Mouse (Mus musculus): ENCODE data around the gene Fndc3b.

Gene Fndc3b

DNA sequence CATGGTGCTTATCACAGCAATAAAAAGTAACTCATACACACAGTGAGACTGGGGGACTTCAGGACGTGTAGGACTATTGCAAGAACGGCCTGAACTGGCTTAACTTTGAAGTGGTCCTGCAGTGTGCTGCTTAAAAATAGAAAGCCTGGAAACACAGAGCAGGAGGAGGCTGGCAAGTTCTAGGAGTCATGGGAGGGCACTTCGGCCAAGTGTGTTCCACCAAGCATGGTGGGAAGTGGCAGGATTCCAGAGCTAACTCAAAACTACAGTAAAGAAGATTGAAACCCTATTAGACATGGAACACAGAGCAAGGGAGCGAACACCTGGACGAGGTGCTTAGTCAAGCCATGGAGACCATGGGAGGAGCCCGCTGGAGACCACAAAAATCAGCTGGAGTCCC is 14.6 kb upstream of the Fndc3b start:
- no peaks in the 10 kb centered on the region for H3K36me3 ChIP-seq (ENCODE audit: control insufficient read depth, insufficient read depth, low read length, poor library complexity, severe bottlenecking)
- DNase-seq (ENCODE audit: low read depth, low spot score) = no peak
- H3K27me3 ChIP-seq (ENCODE audit: control insufficient read depth, insufficient read depth, low read length, poor library complexity, severe bottlenecking) = no peaks in the 10 kb centered on the region

DNA sequence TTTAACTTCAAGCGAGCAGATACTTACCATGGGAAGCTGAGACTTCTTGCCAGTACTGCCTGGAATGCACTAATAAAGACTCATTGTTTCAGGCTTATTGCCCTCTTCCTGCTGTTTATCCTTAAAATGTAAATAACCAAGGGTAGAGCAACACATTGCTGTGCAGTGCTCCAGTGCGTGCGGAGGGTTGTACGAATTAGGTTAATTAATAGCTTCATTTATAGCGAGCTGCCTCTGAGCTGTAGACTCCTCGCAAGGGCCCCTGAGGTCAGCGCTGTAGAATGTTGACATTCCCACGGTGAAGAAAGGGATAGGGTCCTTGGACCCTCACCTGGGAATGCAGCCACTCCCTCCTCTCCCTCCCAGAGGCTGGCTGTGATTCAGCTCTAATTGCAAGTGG is 13.1 kb upstream of the Fndc3b start:
- no peak for DNase-seq (ENCODE audit: low read depth, low spot score)
- no peaks in the 10 kb centered on the region for H3K27me3 ChIP-seq (ENCODE audit: control insufficient read depth, insufficient read depth, low read length, poor library complexity, severe bottlenecking)
- H3K36me3 ChIP-seq (ENCODE audit: control insufficient read depth, insufficient read depth, low read length, poor library complexity, severe bottlenecking) = no peaks in the 10 kb centered on the region

DNA sequence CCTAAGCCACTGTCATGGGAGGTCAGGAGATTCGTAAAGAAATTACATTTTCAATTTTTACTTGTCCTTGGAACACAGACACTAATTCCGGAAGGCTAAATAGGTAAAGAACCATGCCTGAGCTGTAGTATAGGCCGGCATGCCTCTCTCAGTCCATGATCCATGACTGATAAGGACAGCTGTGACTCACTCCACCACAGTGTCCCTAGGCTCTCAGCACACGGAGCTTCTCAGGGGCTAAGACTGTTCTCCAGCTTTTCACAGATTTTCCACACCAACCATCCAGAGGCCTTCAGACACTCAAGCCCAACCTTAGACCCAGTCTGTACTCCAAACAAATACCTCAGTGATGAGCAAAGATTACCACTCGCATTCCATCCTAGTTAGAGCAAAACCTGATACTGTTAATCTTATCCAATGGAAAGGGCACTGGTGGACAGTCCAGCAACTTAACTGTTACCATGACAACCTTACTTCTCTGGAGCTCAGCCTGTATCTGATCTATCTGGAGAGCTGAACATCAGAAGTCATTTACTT is 7.8 kb upstream of the Fndc3b start:
- DNase-seq (ENCODE audit: low read depth, low spot score) = no peak
- Histone ChIP-seq H3K36me3 (ENCODE audit: control insufficient read depth, insufficient read depth, low read length, poor library complexity, severe bottlenecking) (no peaks in the 10 kb centered on the region), H3K27me3 (ENCODE audit: control insufficient read depth, insufficient read depth, low read length, poor library complexity, severe bottlenecking) (no peaks in the 10 kb centered on the region)

DNA sequence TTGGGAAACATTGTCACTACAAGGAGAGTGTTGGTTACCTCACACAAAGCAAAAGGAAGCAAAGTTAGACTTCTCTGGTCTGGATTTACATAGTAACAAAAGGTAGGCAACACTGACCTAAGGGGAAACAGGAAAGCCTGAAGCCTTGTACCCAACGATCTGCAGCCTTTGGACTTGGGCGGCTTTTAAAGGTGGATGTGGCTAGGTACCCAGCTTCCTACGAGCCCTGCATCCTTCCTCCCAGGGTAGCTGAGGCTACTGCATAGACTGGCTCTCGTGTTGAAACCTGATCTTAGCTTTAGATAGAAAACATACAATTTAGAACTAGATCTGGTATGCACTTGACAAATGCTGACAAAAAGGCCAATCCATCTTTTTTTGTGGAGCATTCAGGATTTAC is 2.9 kb upstream of the Fndc3b start:
- DNase-seq (ENCODE audit: low read depth, low spot score) = no peak
- no peaks in the 10 kb centered on the region for H3K36me3 ChIP-seq (ENCODE audit: control insufficient read depth, insufficient read depth, low read length, poor library complexity, severe bottlenecking)
- H3K27me3 ChIP-seq (ENCODE audit: control insufficient read depth, insufficient read depth, low read length, poor library complexity, severe bottlenecking) = peaks cover 2% of the 10 kb centered on the region; the same call in 1 of the 2 replicates

DNA sequence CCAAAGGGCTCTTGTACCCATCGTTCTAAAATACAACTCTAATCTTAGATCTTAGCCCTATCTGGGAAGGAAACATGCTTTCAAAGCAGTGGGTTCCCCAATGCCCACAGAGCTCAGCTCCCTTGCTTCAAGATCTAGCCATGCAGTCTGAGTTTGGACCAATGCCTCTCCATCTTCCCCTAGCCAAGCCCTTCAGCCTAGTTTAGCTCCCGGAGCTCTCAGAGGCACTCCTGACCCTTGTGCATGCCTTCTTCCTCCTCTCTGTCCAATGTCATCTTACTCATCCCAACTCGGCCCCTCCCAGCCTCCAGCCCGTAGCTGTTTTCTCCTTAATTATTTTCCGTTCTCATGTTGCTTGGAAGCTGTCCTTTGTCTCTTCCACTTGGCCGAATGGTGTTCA is 1.3 kb upstream of the Fndc3b start:
- Histone ChIP-seq H3K27me3 (ENCODE audit: control insufficient read depth, insufficient read depth, low read length, poor library complexity, severe bottlenecking) (peaks cover 2% of the 10 kb centered on the region; the same call in 1 of the 2 replicates), H3K36me3 (ENCODE audit: control insufficient read depth, insufficient read depth, low read length, poor library complexity, severe bottlenecking) (no peaks in the 10 kb centered on the region)
- no peak for DNase-seq (ENCODE audit: low read depth, low spot score)

DNA sequence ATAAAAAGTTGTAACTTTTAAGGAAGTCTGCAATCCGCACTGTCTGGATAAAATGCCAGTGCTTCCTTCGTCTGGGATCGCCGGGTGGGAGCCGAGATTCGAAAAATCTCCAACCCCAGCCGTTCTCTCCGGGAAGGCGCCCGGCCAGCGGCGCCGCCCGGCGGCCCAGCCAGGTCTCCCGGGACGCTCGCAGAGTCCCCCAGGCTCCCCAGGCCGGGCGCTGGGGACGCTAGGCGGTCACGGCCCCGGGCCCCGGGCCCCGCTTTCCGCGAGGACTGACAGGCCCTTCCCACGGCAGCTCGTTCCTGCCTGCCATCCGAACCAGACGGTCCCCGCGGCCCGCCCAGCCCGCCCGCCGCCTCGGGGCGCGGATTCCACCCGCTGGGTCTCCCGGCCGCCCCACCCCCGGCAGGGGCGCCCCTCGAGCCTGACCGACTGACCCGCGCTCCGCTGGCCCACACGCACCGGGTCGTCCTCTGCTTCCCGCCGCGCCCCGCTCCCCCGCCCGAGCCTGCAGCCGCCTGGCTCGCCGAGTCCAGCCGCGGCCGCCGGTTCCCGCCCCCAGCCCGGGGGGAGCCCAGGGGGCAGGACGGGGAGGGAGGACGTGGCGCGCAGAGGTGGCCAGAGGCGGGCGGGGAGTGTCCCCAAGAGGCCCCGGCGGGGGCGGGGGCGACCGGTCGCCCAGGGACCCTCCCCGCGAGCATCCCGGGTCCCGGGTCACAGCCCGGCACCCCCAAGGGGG is 1.0 kb downstream of the Fndc3b start:
- peaks cover 2% of the 10 kb centered on the region; the same call in 1 of the 2 replicates for H3K27me3 ChIP-seq (ENCODE audit: control insufficient read depth, insufficient read depth, low read length, poor library complexity, severe bottlenecking)
- H3K36me3 ChIP-seq (ENCODE audit: control insufficient read depth, insufficient read depth, low read length, poor library complexity, severe bottlenecking) = no peaks in the 10 kb centered on the region
- DNase-seq (ENCODE audit: low read depth, low spot score) = peak; percentile 28

DNA sequence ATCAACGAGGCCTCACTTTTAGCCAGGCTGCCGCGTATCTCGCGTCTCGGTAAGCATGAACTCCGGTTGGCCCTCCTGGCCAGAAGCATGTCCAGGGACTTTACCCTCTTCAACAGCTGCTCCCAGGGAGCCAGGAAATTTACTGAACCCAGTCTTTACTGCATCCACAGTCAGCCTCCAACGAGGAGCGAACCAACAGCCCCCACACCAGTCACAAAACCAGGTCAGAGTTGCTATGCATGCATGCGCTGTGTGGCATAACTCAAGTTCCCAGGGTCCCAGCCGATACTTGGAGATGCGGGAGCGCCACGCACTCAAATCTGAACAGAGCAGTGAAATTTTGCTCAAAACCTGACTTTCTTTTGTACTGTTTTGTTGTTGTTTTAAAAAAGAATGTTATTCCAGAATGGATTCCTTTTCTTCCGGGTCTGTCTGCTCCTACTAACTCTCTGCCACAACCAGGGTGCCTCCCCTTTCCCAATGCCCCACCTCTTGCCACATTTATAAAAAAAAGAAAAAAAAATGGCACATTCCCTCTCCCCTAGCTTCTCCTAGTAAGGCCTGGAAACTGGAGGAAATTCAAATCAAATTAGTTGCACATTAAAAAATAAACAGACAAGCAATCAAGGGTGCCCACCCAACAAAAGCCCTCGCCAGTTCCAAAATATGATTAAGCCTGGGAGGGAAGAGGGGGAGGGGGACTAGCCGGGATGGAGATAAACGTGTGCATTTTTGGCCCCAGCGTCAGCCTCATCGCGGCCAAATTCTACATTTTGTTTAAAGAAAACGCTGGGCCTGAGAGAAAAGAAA is 1.8 kb downstream of the Fndc3b start:
- DNase-seq (ENCODE audit: low read depth, low spot score) = no peak
- Histone ChIP-seq H3K36me3 (ENCODE audit: control insufficient read depth, insufficient read depth, low read length, poor library complexity, severe bottlenecking) (no peaks in the 10 kb centered on the region), H3K27me3 (ENCODE audit: control insufficient read depth, insufficient read depth, low read length, poor library complexity, severe bottlenecking) (peaks cover 2% of the 10 kb centered on the region; the same call in 1 of the 2 replicates)

DNA sequence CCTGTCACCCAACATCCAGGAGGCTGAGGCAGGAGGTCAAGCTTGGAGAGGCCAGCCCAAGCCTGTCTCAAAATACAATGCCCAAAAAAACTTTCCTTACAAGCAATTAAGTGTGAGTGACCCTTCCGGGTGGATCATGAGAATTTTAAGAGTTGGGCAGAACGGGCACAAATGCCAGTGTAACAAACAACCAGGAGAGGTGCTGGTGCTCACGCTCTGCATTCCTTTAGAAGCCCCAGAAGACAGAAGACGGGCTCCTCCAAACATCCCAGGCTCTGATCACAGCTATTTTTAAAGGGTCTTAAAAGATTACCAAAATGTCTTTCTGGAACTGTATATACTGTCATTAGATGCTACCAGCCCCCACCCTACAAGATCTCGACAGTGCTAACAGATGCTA is 2.5 kb downstream of the Fndc3b start:
- Histone ChIP-seq H3K27me3 (ENCODE audit: control insufficient read depth, insufficient read depth, low read length, poor library complexity, severe bottlenecking) (peaks cover 2% of the 10 kb centered on the region), H3K36me3 (ENCODE audit: control insufficient read depth, insufficient read depth, low read length, poor library complexity, severe bottlenecking) (no peaks in the 10 kb centered on the region)
- no peak for DNase-seq (ENCODE audit: low read depth, low spot score)

DNA sequence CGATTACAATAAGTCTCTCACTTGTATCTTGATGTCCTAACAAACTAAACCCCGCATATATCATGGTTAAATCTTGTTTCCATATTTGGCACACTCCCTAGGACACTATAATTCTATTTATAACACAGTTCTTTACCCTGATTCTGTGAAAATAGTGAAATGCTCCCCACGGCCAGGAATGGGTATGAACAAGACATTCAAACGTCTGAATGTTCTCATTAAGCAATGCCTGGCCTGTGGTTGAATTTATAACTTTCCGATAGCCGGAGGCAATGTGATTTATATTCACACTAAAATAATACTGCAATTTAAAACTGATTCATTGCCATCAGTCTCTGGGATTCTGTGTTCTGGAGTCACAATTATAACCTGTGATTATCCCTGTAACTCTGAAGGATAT is 5.3 kb downstream of the Fndc3b start:
- H3K27me3 ChIP-seq (ENCODE audit: control insufficient read depth, insufficient read depth, low read length, poor library complexity, severe bottlenecking) = peaks cover 2% of the 10 kb centered on the region
- DNase-seq (ENCODE audit: low read depth, low spot score) = no peak

DNA sequence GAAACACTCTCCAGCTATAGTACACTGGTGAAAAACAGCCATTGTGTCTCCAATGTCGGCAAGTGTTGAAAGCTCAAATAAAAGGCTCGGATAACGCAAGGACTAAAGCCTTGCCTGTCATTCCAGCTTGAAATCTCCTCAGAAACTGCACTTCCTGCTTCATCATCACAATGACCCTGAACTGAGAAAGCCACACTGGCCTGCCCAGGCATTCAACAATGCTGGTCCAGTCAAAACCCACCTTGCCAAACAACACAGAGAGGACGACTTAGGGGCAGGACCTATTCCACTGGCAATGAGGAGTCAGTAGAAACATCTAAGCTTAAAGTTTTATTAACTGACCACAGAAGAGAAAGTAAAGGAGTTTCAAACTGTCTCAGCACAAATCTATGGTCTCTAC is 6.1 kb downstream of the Fndc3b start:
- DNase-seq (ENCODE audit: low read depth, low spot score) = no peak
- Histone ChIP-seq H3K27me3 (ENCODE audit: control insufficient read depth, insufficient read depth, low read length, poor library complexity, severe bottlenecking) (no peaks in the 10 kb centered on the region; the same call in 1 of the 2 replicates), H3K36me3 (ENCODE audit: control insufficient read depth, insufficient read depth, low read length, poor library complexity, severe bottlenecking) (no peaks in the 10 kb centered on the region)

More for the DNA sequence above, 5.3 kb downstream of the Fndc3b start:
- no peaks in the 10 kb centered on the region for H3K36me3 ChIP-seq (ENCODE audit: control insufficient read depth, insufficient read depth, low read length, poor library complexity, severe bottlenecking)

DNA sequence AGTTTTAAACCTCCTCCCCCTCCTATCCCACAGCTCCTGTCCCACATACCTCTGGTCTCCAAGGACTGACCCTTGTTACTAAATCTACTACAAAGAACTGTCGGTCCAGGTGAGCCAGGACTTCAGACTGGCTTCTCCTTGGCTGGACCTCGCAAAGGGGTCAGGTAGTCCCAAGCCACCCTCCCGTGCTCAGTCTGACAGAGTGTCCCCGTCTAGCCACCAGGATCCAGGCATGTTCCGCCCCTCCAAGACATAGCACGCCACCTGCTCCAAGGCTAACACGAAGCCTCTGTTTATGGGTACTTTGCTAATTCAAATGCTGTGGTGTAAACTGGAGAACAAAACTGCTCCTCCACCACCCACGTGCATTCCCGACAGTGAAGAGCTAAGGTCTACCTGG is 6.5 kb downstream of the Fndc3b start:
- H3K36me3 ChIP-seq (ENCODE audit: control insufficient read depth, insufficient read depth, low read length, poor library complexity, severe bottlenecking) = no peaks in the 10 kb centered on the region
- no peaks in the 10 kb centered on the region; the same call in 1 of the 2 replicates for H3K27me3 ChIP-seq (ENCODE audit: control insufficient read depth, insufficient read depth, low read length, poor library complexity, severe bottlenecking)
- no peak for DNase-seq (ENCODE audit: low read depth, low spot score)

DNA sequence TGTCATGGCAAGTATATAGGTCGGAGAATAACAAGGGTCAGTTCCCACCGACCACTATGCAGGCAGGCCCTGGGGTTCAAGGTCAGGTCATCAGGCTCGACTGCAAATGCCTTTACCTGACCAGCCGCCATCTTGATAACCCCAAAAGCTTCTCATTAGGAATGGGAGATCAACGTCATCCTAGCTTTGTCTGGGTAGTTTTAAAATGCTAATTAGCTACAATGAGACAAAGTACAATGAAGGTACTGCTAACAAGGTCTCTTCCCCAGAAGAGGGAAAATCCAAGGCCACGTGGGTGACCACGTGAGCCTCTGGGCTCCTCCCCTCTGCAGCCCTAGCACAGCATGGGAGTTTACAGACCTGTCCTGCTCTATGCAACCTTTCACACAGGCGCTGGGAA is 7.6 kb downstream of the Fndc3b start:
- Histone ChIP-seq H3K27me3 (ENCODE audit: control insufficient read depth, insufficient read depth, low read length, poor library complexity, severe bottlenecking) (no peaks in the 10 kb centered on the region; the same call in 1 of the 2 replicates), H3K36me3 (ENCODE audit: control insufficient read depth, insufficient read depth, low read length, poor library complexity, severe bottlenecking) (no peaks in the 10 kb centered on the region)
- no peak for DNase-seq (ENCODE audit: low read depth, low spot score)

DNA sequence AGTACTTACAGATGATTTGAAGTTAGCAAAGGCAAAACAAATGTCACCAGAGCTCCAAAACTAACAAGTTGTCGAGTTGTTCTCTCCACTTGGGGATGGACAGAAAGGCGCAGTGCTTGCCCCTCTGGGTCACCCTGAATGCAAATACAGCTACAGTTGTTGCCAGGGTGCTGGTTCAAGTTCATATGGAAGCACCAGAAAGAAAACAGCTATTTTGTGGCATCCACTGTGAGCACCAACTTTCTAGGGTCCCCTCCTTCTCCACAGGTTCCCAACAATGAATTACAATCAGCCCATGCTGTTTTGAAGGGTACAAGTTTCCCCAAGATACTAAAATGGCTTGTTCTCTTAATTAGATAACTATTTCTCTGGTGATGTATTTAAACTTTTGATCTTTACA is 8.0 kb downstream of the Fndc3b start:
- DNase-seq (ENCODE audit: low read depth, low spot score) = no peak
- H3K36me3 ChIP-seq (ENCODE audit: control insufficient read depth, insufficient read depth, low read length, poor library complexity, severe bottlenecking) = no peaks in the 10 kb centered on the region

DNA sequence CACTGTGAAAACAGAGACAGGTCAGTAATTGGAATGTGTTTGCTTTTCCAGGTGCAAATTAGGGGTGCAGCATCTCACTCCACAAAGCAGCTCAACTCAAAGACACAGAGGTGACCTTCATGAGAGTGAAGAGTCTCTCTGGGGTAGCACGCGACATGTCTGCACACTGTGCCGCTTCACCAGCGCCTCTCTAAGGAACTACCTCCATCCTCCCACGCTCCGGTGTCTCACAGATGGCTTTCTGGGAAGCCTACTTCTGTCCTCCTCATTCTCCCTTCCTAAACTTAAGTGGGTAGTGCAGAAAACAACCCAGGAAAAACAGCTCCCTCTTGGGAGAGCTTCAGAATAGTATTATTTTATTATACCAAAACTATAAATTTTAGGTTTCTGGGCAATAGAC is 12.4 kb downstream of the Fndc3b start:
- Histone ChIP-seq H3K27me3 (ENCODE audit: control insufficient read depth, insufficient read depth, low read length, poor library complexity, severe bottlenecking) (no peaks in the 10 kb centered on the region; the same call in 1 of the 2 replicates), H3K36me3 (ENCODE audit: control insufficient read depth, insufficient read depth, low read length, poor library complexity, severe bottlenecking) (no peaks in the 10 kb centered on the region)
- no peak for DNase-seq (ENCODE audit: low read depth, low spot score)

More for the DNA sequence above, 8.0 kb downstream of the Fndc3b start:
- no peaks in the 10 kb centered on the region; the same call in 1 of the 2 replicates for H3K27me3 ChIP-seq (ENCODE audit: control insufficient read depth, insufficient read depth, low read length, poor library complexity, severe bottlenecking)

DNA sequence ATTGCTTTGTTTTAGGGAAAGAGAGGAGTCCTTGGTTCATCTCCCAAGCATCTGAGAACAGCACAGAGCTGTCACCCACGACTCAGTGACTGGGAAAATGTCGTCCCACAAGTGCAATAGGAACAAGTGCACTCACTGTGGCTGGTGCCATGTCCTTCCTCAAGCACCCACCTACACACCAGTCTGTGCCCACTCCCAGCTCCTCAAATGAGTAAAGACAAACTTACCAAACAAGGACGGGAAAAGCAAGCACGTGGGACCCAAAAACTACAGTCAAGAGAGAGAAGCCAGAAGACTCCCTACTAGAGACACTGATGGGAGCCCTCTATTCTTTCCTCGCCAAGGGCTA is 14.7 kb downstream of the Fndc3b start:
- H3K36me3 ChIP-seq (ENCODE audit: control insufficient read depth, insufficient read depth, low read length, poor library complexity, severe bottlenecking) = no peaks in the 10 kb centered on the region
- no peak for DNase-seq (ENCODE audit: low read depth, low spot score)
- no peaks in the 10 kb centered on the region for H3K27me3 ChIP-seq (ENCODE audit: control insufficient read depth, insufficient read depth, low read length, poor library complexity, severe bottlenecking)
